Mouse (Mus musculus) forebrain, embryonic 15.5 days (tissue): ENCODE results near the gene Cfh. TPM values are rescaled to one million over a fixed set of nuclear protein-coding genes. Genes with fewer than 3 reads are reported as not detected.

Experiments
- polyA plus RNA-seq: library from polyadenylated mRNA; unstranded; fragments of >200 nt; fragmentation: Nextera tagmentation; extraction: Ambion mirVana; gene quantifications from 2 replicates; pipeline ENCODE4 v1.2.1, GENCODE M21; 2015

Gene Cfh
- polyA plus RNA-seq, 1 experiment from 2014 or later: 7.4 TPM

Other genes starting within 250 kb of the Cfh start
- gene Kcnt2, start 62.4 kb upstream of the Cfh start, polyA plus RNA-seq: 1.9 and 2.4 TPM in 2 replicates